Mouse (Mus musculus) hindbrain, postnatal 0 days (tissue): Measurements from ENCODE around the gene Mycl. TPM values are rescaled to one million over a fixed set of nuclear protein-coding genes. Genes with fewer than 3 reads are reported as not detected.

ENCODE experiments used
- ATAC-seq: fragments of 200-750 bp; cut with Nextera tagmentation; 2 replicates; pipeline ENCODE4 v1.8.0; 2017; ENCODE audit warnings: mild to moderate bottlenecking, moderate TSS enrichment, moderate library complexity
- DNase-seq: peaks from one replicate; pipeline ENCODE4 v3.0.0-alpha.2; 2015; ENCODE audit warnings: low spot score
- H3K27ac ChIP-seq: fragments of 300-500 bp; sonication (generic); 2 replicates; pipeline ENCODE4 v1.5.1; 2014; ENCODE audit warnings: mild to moderate bottlenecking
- H3K27me3 ChIP-seq: fragments of 300-500 bp; sonication (generic); 2 replicates; pipeline ENCODE4 v1.6.1; 2014; ENCODE audit warnings: low read length, mixed read lengths; ENCODE audit not compliant: insufficient read depth
- H3K36me3 ChIP-seq: fragments of 300-500 bp; sonication (generic); 2 replicates; pipeline ENCODE4 v1.6.1; 2014; ENCODE audit warnings: low read length, mixed read lengths; ENCODE audit not compliant: insufficient read depth
- H3K4me1 ChIP-seq: fragments of 300-500 bp; sonication (generic); 2 replicates; pipeline ENCODE4 v1.6.1; 2014; ENCODE audit warnings: antibody characterized with exemption, low read length, mixed read lengths; ENCODE audit not compliant: insufficient read depth
- H3K4me2 ChIP-seq: fragments of 300-500 bp; sonication (generic); 2 replicates; pipeline ENCODE4 v1.6.1; 2014; ENCODE audit warnings: low read depth, mild to moderate bottlenecking, low read length, moderate library complexity, mixed read lengths
- H3K4me3 ChIP-seq: fragments of 300-500 bp; sonication (generic); 2 replicates; pipeline ENCODE4 v1.5.1; 2014; ENCODE audit warnings: low read length
- H3K9ac ChIP-seq: fragments of 300-500 bp; sonication (generic); replicated peaks from 2 replicates; pipeline ENCODE4 v1.6.1; 2014; ENCODE audit warnings: mild to moderate bottlenecking, low read length, moderate library complexity, mixed read lengths
- H3K9me3 ChIP-seq: fragments of 300-500 bp; sonication (generic); 2 replicates; pipeline ENCODE4 v1.6.1; 2016; ENCODE audit warnings: low read length, mixed read lengths
- CTCF ChIP-seq: IDR thresholded peaks from 2 replicates; pipeline ENCODE4 v1.5.1; 2016; ENCODE audit warnings: antibody characterized with exemption, control low read depth, low read depth
- WGBS: fragments of 180-500 bp; shearing (Covaris S2); extraction: QIAGEN DNeasy Blood & Tissue Kit; methylation state at CpG from one replicate; pipeline ENCODE4 v1.1.7; 2014; 5-methylcytosine and 5-hydroxymethylcytosine counted together
- polyA plus RNA-seq: library from polyadenylated mRNA; unstranded; fragments of >200 nt; fragmentation: Nextera tagmentation; extraction: Ambion mirVana; gene quantifications from 2 replicates; pipeline ENCODE4 v1.2.1, GENCODE M21; 2015
- total RNA-seq: library from RNA; depleted of rRNA; stranded (reverse); fragments of >200 nt; gene quantifications from 2 replicates; pipeline ENCODE4 v1.2.3, GENCODE M21; 2014

Mycl gene
- total and polyA plus RNA-seq, 2 experiments from 2014 or later = 34.3 to 67.5 TPM

DNA sequence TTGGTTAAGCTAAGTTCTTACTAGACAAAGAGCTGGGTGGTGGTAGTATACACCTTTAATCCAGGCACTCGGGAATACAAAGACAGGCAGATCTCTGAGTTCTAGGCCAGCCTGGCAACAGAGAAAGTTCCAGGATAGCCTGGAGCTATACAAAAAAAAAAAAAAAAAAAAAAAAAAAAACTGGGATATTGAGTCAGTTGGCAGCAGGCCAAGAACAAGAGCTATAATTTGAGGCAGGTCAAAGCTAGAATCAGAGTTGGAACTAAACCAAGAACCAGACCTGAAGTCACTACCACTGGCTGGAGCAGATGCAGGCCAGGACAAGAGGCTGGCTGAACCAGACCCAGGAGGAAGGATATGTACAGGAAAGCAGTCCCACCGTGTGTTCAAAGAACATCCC lies 14.8 kb upstream of the Mycl start:
- TF ChIP-seq CTCF = no peak
- Histone ChIP-seq H3K27ac (no peak overlapping the region), H3K36me3 (no peaks in the 10 kb centered on the region), H3K4me2 (no peak overlapping the region), H3K9ac (no peak overlapping the region), H3K4me3 (no peak overlapping the region), H3K9me3 (no peaks in the 10 kb centered on the region), H3K27me3 (peaks cover 7% of the 10 kb centered on the region; the same call in 1 of the 2 replicates), H3K4me1 (no peaks in the 10 kb centered on the region)
- no peak for DNase-seq
- WGBS = 61% methylated on average over 2 of the region's 2 CpGs
- ATAC-seq = no peak

GRCm38 (mm10) chr4:122981238-122981637 lies 14.2 kb upstream of the Mycl start:
- WGBS = 92% methylated on average over 7 of the region's 7 CpGs
- Histone ChIP-seq H3K27ac (no peak overlapping the region), H3K4me1 (no peaks in the 10 kb centered on the region), H3K4me3 (no peak overlapping the region), H3K4me2 (no peak overlapping the region), H3K27me3 (peaks cover 7% of the 10 kb centered on the region; the same call in 1 of the 2 replicates), H3K9ac (no peak overlapping the region), H3K36me3 (no peaks in the 10 kb centered on the region), H3K9me3 (no peaks in the 10 kb centered on the region)
- DNase-seq (no peak), ATAC-seq (no peak)
- no peak for TF ChIP-seq CTCF

- no peak for TF ChIP-seq CTCF
- H3K9ac ChIP-seq = no peak overlapping the region
- H3K4me1 ChIP-seq = no peaks in the 10 kb centered on the region
- H3K4me2 ChIP-seq = no peak overlapping the region
- no peaks in the 10 kb centered on the region for H3K9me3 ChIP-seq
- H3K36me3 ChIP-seq = no peaks in the 10 kb centered on the region
- peaks cover 7% of the 10 kb centered on the region; the same call in 1 of the 2 replicates for H3K27me3 ChIP-seq
- DNase-seq = no peak
- ATAC-seq = no peak
- 56% methylated on average over 3 of the region's 3 CpGs for WGBS
- H3K4me3 ChIP-seq = no peak overlapping the region
- no peak overlapping the region for H3K27ac ChIP-seq
Observed at GRCm38 (mm10) chr4:122981930-122982329, 13.5 kb upstream of the Mycl start.

GRCm38 (mm10) chr4:122982537-122982936 lies 12.9 kb upstream of the Mycl start:
- H3K27ac ChIP-seq = no peak overlapping the region
- H3K4me1 ChIP-seq = no peaks in the 10 kb centered on the region
- ATAC-seq (no peak), DNase-seq (no peak)
- 73% methylated on average over 3 of the region's 3 CpGs for WGBS
- H3K27me3 ChIP-seq = peaks cover 7% of the 10 kb centered on the region; the same call in 1 of the 2 replicates
- H3K9me3 ChIP-seq = no peaks in the 10 kb centered on the region
- TF ChIP-seq CTCF = no peak
- no peak overlapping the region for H3K4me3 ChIP-seq
- H3K4me2 ChIP-seq = peak overlapping the region; percentile 46
- no peak overlapping the region for H3K9ac ChIP-seq
- no peaks in the 10 kb centered on the region for H3K36me3 ChIP-seq

- WGBS = 33% methylated on average over 17 of the region's 17 CpGs
Observed at GRCm38 (mm10) chr4:122983486-122984261, 11.8 kb upstream of the Mycl start.

DNA sequence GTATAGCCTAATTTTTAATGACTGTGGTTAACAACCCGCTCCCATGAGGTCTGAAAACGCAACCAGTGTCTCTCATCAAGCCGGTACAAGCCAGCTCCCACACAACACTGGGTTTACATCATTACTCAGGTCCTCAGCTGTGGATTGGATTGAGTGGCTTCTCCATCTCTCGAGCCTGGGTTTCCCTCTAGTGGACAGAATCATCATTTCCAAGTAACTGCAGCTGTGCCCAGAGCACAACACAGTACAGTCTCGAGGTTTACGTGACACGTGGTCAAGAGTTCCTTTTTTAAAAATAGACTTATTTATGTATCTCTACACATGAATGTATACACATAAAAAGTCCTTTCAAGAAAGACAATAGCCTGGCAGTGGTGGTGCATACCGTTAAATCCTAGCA lies 10.3 kb upstream of the Mycl start:
- no peak overlapping the region for H3K4me2 ChIP-seq
- WGBS = 26% methylated on average over 8 of the region's 8 CpGs

More at GRCm38 (mm10) chr4:122983486-122984261, 11.8 kb upstream of the Mycl start:
- Histone ChIP-seq H3K36me3 (no peaks in the 10 kb centered on the region), H3K4me1 (no peaks in the 10 kb centered on the region), H3K27ac (peak overlapping the region; percentile 56; the same call in 1 of the 2 replicates), H3K9me3 (no peaks in the 10 kb centered on the region), H3K9ac (peak overlapping the region; percentile 14; the same call in 1 of the 2 replicates), H3K4me3 (peak overlapping the region; percentile 15; the same call in 1 of the 2 replicates), H3K27me3 (peaks cover 7% of the 10 kb centered on the region; the same call in 1 of the 2 replicates), H3K4me2 (peak overlapping the region; percentile 46)
- no peak for TF ChIP-seq CTCF
- no peak for DNase-seq
- no peak for ATAC-seq

DNA sequence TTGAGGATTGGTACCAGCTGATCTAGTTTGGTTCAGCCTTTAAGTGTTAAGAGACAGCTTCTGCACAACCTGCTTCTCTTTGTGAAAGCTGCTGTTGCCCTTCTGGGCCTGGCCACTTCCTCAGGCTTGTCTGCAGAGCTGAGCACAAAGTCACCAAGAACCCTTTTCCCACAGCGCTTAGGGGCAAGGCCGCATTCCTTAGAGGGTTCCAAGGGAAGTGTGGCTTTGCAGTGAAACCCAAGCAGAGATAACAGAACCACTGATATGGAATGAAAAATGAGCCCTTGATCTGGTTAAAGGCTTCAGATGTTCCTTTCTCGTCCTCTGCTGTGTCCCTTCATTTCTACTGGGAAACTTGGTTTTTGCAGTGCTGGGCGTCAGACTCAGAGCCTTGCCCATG lies 8.0 kb upstream of the Mycl start:
- TF ChIP-seq CTCF = no peak
- 84% methylated on average over 4 of the region's 4 CpGs for WGBS

More for the DNA sequence above, 10.3 kb upstream of the Mycl start:
- Histone ChIP-seq H3K4me3 (no peak overlapping the region), H3K4me1 (no peaks in the 10 kb centered on the region), H3K27me3 (peaks cover 7% of the 10 kb centered on the region; the same call in 1 of the 2 replicates), H3K27ac (no peak overlapping the region), H3K36me3 (no peaks in the 10 kb centered on the region), H3K9ac (no peak overlapping the region), H3K9me3 (no peaks in the 10 kb centered on the region)
- DNase-seq = peak; percentile 91
- peak; percentile 94 for TF ChIP-seq CTCF
- peak; percentile 95 for ATAC-seq

More for the DNA sequence above, 8.0 kb upstream of the Mycl start:
- Histone ChIP-seq H3K27ac (no peak overlapping the region), H3K4me3 (no peak overlapping the region), H3K4me2 (no peak overlapping the region), H3K27me3 (peaks cover 7% of the 10 kb centered on the region; the same call in 1 of the 2 replicates), H3K4me1 (no peaks in the 10 kb centered on the region), H3K36me3 (no peaks in the 10 kb centered on the region), H3K9me3 (no peaks in the 10 kb centered on the region), H3K9ac (no peak overlapping the region)
- DNase-seq (no peak), ATAC-seq (no peak)
